Mouse (Mus musculus): ENCODE measurements at regions not wholly inside any gene's neighbourhood (a gene's known extent, or its start where the extent isn't known, plus 50 kb on each side); places are given as distances from the start of the nearest gene placed in this dataset.
A peak's percentile ranks its signal among the peaks of the same experiment; 100 is the strongest.

- DNase-seq: no peak
Observed at GRCm38 (mm10) chr9:46509458-46509857, 189.7 kb upstream of the 4931429L15Rik start.

GRCm38 (mm10) chr9:46507036-46507435 lies 187.2 kb upstream of the 4931429L15Rik start:
- DNase-seq: no peak

DNA sequence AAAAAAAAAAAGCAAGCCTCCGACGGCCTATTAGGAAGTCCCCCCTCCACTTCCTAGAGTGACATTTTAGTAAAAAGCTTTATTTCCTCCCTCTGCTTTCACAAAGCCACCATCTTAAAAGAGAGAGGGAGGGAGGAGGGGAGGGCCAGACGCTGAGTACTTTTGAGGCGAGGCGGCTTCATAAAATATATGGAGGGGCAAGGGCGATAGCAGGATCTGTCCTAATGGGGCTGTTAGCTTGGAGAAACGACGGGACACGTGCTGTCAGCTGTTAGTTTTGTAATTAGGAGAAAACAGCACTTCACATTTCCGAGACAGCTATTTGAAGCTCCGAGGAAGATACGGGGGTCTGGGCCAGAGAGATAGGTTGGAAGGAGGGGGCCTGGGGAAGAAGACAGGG lies 184.8 kb upstream of the 4931429L15Rik start:
- DNase-seq: no peak

DNA sequence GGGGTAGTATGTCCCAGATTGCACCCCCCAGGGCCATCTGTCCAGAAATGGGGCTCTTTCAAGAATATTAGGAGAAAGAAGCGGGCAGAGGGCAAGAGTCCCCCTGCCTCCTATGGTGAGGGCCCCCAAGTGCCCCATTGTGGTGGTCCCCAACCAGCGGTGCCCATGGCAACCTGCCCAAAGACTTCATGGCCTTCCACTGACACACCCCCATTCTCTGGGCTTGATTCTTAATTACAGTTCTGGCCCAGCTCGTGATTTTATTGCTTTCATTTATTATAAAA lies 184.3 kb upstream of the 4931429L15Rik start:
- no peak for DNase-seq

GRCm38 (mm10) chr9:46503321-46504132 lies 183.7 kb upstream of the 4931429L15Rik start:
- no peak for DNase-seq

DNA sequence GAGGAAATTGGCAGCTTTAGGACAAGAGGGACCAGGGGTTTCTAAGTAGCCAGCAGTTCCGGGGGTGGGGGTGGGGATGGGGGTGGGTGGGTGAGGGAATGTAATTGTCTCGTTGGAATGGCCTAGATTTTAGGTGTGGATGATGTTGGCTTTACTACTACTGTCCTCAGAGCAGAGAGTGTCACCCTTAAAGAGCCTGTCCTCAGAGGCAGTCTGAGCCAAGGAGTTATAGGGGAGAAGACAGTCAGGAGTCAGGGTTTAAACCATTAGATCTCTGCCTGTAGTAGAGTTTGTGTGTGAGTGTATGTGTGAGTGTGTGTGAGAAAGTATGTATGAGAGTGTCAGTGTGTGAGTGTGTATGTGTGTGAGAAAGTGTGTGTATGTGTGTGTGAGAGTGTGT lies 179.6 kb upstream of the 4931429L15Rik start:
- DNase-seq: no peak

DNA sequence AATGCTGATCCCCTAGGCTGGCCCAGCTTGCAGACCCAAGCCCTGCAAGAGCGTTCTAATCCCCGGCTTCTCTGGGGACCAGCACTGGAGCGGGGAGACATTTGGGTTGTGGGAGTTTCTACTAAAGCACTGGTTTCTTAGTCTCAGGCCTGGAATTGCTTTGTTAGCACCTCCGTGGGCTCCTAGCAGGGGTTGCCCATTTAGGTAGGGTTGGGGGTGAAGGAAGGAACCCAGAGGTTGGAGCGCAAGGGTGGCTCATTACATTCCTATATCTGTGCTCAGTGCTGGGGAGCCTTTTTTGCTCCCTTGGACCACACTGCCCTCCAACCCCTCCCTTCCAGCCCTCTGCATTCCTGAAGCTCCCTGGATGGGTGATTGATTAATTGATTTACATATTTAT lies 179.1 kb upstream of the 4931429L15Rik start:
- no peak for DNase-seq

DNA sequence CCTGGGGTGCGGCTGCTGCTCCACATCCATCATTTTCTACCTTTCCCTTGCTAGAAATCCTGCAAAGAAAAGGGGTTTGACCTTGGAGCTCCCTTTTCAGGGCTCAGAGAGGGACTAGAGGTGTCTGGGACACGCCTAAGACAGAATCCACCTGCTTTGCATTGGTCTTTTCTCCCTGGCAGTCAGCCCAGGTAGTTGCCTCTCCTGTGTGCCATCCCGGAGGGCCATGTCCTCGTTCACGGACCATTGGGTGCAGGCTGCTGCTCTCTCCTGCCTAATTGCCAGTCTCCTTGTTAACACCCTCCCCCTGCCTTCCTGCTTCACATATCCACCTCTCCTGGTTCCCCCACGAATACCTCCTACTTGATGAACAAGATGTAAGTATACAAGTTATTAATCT lies 175.5 kb upstream of the 4931429L15Rik start:
- DNase-seq: peak; percentile 68 to 81

GRCm38 (mm10) chr9:46482859-46483443 lies 163.2 kb upstream of the 4931429L15Rik start:
- no peak for DNase-seq

- DNase-seq: no peak
Observed at GRCm38 (mm10) chr9:46482034-46482858, 162.5 kb upstream of the 4931429L15Rik start.

- no peak for DNase-seq
Observed at GRCm38 (mm10) chr9:46481491-46481890, 161.7 kb upstream of the 4931429L15Rik start.

- peak; percentile 78 to 87 for DNase-seq
Observed at GRCm38 (mm10) chr9:46480080-46480690, 160.4 kb upstream of the 4931429L15Rik start.

DNA sequence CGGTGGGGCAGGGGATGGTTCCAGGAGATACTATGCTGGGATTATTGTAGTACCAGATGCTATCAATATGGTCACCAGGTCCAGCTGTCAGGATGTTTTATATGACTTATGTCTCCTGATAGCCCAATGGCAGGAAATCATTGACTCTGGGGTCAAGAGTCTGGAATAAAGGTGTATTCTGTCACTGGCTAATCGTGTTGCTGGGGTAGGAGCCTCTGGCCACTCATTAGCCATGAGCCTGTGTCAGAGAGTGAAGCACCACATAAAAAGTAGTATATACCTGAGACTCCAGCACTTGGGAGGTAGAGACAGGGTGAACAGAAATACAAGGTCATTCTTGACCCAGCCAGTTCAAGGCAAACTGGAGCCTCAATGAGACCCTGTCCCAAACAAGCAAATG lies 158.8 kb upstream of the 4931429L15Rik start:
- DNase-seq: no peak

GRCm38 (mm10) chr9:46476516-46476915 lies 156.7 kb upstream of the 4931429L15Rik start:
- DNase-seq: no peak

GRCm38 (mm10) chr9:46473681-46474080 lies 153.9 kb upstream of the 4931429L15Rik start:
- DNase-seq: no peak

DNA sequence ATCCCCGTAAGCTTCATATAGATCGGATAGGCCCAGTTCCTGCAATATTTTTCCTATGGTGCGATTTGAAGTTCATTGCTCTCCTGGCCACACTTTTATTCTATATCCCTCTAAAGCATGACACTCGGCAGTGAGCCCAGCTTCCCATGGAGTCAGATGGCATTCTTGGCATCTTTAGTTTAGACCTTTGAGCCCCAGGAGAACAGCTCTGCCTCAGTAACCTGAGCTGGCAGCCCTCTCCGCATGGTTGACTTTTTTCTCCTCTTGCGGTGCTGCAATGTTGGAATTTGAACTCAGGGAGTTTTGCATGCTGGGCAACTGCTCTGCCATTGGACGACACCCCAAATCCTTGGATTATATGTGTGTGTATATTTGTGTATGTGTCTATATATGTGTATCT lies 149.7 kb upstream of the 4931429L15Rik start:
- DNase-seq: peak; percentile 83 to 91

DNA sequence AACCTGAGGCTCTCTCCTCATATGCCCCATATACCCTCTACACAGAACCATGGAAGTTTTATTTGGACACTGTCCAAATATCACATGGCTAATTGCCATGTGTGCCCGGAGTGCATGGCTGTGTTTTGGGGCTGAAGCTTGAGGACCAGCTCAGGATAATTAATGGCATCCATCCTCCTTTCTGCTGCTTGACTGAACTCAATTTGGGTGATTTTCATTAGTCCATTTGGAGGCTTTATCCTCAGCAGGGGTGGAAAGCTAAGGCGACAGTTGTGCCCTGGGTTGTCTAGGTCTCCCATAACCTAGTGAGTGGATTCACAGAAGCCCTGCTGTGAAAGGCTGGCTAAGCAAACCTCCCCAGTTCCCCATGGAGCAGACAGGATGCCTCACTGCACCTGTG lies 148.5 kb upstream of the 4931429L15Rik start:
- DNase-seq: no peak

- no peak for DNase-seq
Observed at GRCm38 (mm10) chr9:46467671-46468070, 147.9 kb upstream of the 4931429L15Rik start.

DNA sequence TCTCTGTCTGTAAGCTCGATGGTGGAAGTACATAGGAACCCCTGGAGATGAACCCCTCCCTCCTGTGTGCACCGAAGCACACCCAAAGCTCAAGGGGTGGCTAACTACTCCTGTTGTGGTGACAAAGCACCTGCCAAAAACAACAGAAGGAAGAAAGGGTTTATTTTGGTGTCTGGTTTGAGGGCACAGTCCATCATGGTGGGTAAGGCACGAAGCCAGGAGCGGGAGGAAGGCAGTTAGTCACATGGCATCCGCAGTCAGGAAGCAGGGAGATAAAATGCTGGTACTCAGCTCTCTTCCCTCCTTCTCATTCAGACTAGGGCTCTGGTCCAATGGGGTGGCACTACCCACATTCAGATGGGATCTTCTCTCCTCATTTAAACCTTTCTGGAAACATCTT lies 142.9 kb upstream of the 4931429L15Rik start:
- DNase-seq: peak; percentile 37 to 57

- no peak for DNase-seq
Observed at GRCm38 (mm10) chr9:46457945-46458344, 138.2 kb upstream of the 4931429L15Rik start.

- DNase-seq: peak; percentile 58 to 83
Observed at GRCm38 (mm10) chr9:46454807-46455610, 135.2 kb upstream of the 4931429L15Rik start.
